9 mouse cellular contexts compared by ENCODE assay signal in the genomic region with DNA sequence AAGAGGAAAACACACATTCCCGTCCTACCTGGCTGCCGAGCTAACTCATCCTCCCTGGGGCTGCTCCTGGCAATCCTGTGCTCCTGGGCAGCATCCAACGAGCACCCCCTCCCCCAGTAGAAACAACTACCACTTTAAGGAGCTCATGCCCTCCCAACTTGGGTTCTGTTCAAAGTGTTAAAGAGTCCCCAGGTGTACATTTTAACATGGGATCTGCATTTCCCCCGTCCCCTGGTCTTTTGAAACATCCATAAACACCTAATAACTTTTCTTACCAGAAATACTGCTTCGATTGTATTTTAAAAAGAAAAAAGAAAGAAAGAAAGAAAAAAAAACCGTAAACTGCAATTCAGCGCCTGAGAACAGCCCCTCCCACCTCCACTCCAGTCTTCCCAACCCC. TPM values are rescaled to one million over a fixed set of nuclear protein-coding genes. Genes with fewer than 3 reads are reported as not detected.
DNase-seq lines count a peak whose midpoint lies in the region; ATAC-seq and TF ChIP-seq lines count a peak whose summit lies in the region.
"Had no signal": no experiment of that assay in that cellular context is flagged by ENCODE, and none has a peak within 500 bp of the region (broad histone marks: within the 10 kb centered on the region; RNA-seq: fewer than 3 reads in every experiment).

No protein-coding gene starts in this region.

- no peaks in the 10 kb centered on the region for H3K36me3 ChIP-seq in testis, adult 2 months (ENCODE audit: control insufficient read depth, insufficient read depth, low read length)
- no peaks in the 10 kb centered on the region for H3K36me3 ChIP-seq in liver, embryonic 13.5 days

- no peaks in the 10 kb centered on the region for H3K27me3 ChIP-seq in testis, adult 2 months (ENCODE audit: control insufficient read depth, insufficient read depth, low read length)
- no peaks in the 10 kb centered on the region for H3K27me3 ChIP-seq in liver, embryonic 13.5 days

- H3K4me2 ChIP-seq in liver, embryonic 13.5 days = peak overlapping the region; percentile 50

- no peaks in the 10 kb centered on the region for H3K9me3 ChIP-seq in liver, embryonic 13.5 days (replicated peaks)

- 6% methylated on average over 7 of the region's 7 CpGs for WGBS in liver, embryonic 13.5 days (ENCODE audit: insufficient replicate concordance)

- no peak overlapping the region for H3K9ac ChIP-seq in liver, embryonic 13.5 days

- TF ChIP-seq CTCF in testis, adult 2 months (IDR thresholded peaks at IDR 0.05; ENCODE audit: control insufficient read depth, insufficient read depth, insufficient replicate concordance, low read depth, low read length) = no peak

- no peak for ATAC-seq in liver, embryonic 13.5 days (ENCODE audit: low read depth)

- TF ChIP-seq POLR2A in testis, adult 2 months (IDR thresholded peaks at IDR 0.05; ENCODE audit: control insufficient read depth, low read depth, low read length) = no peak

- peak overlapping the region; percentile 88 for H3K4me3 ChIP-seq in testis, adult 2 months (ENCODE audit: control insufficient read depth, low read depth, low read length)
- peak overlapping the region; percentile 25 for H3K4me3 ChIP-seq in liver, embryonic 13.5 days (replicated peaks)

- peak; percentile 14 for DNase-seq in embryo, embryonic 9.5 days (ENCODE audit: extremely low spot score)
- no peak for DNase-seq in embryo, embryonic 10 days (ENCODE audit: low spot score)
- DNase-seq in testis, postnatal 14 days (ENCODE audit: low spot score) = no peak
- DNase-seq in liver, embryonic 13.5 days = no peak
- DNase-seq in cerebellum, adult 9-10 months = no peak
- DNase-seq in cerebellum, postnatal 4 days (ENCODE audit: low spot score in 2 of 2) = no peak
- DNase-seq in urinary bladder, postnatal 25 days (ENCODE audit: low spot score) = no peak

- H3K4me1 ChIP-seq in testis, adult 2 months (ENCODE audit: control insufficient read depth, insufficient read depth, low read length) = peaks cover 10% of the 10 kb centered on the region
- peaks cover 11% of the 10 kb centered on the region for H3K4me1 ChIP-seq in liver, embryonic 13.5 days (replicated peaks)

- peak overlapping the region; percentile 71 for H3K27ac ChIP-seq in testis, adult 2 months (ENCODE audit: control insufficient read depth, insufficient read depth, low read depth, low read length)
- H3K27ac ChIP-seq in liver, embryonic 13.5 days = no peak overlapping the region

RNA-seq across cellular contexts. Expression of a gene that starts 35.6 kb away (rescaled TPM):
- 2.9 and 5.3 TPM in 2 replicates for polyA plus RNA-seq in testis, adult 2 months (2012; rRNA removed)
- 0.56 and 0.70 TPM in 2 replicates for polyA plus RNA-seq in liver, embryonic 13.5 days (2015; fragmentation: Nextera tagmentation; extraction: Ambion mirVana)
- polyA plus RNA-seq: adrenal gland, adult 2 months had no signal

RNA-seq across cellular contexts. Expression of a gene that starts 36.5 kb away (rescaled TPM):
- polyA plus RNA-seq in testis, adult 2 months (2012; rRNA removed) = not detected in 2 replicates
- not detected in 2 replicates for polyA plus RNA-seq in liver, embryonic 13.5 days (2015; fragmentation: Nextera tagmentation; extraction: Ambion mirVana)
- polyA plus RNA-seq: adrenal gland, adult 2 months had no signal
